Mouse (Mus musculus): ENCODE data around the gene Vinac1.
A peak's percentile ranks its signal among the peaks of the same experiment; 100 is the strongest.
"Not testable (repeated sequence)": the region's sequence is repeated elsewhere in the genome, so short reads cannot be mapped to it uniquely, and the experiment has no call there.

The Vinac1 gene

DNA sequence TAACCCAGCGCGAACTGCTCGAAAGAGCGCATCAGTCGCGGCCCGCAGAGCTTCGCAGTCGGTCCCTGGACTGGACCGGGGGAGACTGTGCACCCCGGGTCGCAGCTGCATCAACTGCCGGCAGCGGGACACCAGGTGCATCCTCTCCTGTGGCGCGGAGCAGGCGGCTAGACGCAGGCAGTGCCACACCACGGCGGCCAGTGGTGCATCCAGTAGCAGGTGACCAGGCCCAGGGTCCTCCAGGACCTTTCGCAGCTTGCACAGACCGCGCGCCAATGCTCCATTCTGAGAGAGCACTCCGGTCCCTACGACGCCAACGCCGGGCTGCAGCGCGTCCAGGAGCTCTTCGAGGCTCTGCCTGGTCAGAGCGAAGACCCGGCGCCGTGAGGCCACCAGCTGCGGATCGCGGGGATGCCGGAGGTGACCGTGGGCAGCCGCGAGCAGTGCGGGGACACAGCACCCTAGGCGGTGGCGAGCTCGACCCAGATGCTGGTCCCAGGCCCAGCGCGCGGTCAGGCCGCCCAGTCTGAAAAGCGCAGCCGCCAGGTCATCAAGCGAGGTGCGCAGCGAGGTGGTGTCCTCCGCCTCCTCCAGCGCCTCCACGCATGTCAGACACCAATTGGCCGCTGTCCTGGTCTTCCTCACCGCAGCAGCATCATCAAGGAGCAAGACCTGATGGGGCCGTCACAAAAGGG lies 8.9 kb downstream of the Vinac1 start:
- DNase-seq (ENCODE audit: low spot score), result peak; percentile 70

GRCm38 (mm10) chr2:129038426-129038936 lies 9.5 kb downstream of the Vinac1 start:
- DNase-seq (ENCODE audit: low spot score), result peak; percentile 10

GRCm38 (mm10) chr2:129035381-129035780 lies 12.6 kb downstream of the Vinac1 start:
- DNase-seq (ENCODE audit: low spot score), result no peak

DNA sequence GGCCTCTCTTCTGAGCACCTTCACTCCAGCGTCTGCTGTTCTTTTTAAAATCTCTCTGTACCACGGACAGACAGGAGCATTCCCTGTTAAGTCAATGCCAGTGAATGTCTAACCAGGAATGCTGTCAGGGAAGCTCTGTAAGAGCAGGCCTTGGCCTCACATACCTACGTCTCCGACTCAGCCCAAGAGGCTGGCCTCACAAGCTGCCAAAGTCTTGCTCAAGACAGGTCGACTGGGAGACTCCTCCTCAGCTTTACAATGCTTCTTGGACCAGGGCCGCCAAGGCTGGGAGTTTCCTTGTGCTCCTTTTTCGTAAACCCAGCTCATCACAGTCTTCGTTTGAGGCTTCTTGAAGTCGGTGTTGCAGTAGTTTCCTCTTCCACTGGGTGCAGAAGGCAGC lies 23.2 kb downstream of the Vinac1 start:
- DNase-seq (ENCODE audit: low spot score), result no peak

DNA sequence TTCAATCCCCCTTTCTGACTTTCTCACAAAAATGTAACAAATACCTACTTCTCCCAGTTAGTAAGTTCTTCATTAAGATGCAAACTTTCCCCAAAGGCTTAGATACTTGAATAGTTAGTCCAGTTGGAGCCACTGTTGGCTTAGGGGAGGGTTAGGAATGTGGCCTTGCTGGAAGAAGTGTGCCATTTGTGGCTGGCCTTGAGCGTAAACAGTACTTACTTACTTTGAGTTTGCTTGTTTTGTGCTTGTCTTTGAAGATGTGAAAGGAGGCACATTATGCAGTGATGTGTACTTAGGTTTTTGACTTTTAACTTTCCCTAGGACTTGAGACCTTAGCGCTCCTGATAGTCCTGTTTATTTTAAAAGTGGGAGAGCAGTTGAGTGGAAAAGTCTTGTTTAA lies 27.9 kb downstream of the Vinac1 start:
- DNase-seq (ENCODE audit: low spot score), result no peak

GRCm38 (mm10) chr2:129008867-129009266 lies 39.1 kb downstream of the Vinac1 start:
- not testable (repeated sequence) for DNase-seq (ENCODE audit: low spot score)

DNA sequence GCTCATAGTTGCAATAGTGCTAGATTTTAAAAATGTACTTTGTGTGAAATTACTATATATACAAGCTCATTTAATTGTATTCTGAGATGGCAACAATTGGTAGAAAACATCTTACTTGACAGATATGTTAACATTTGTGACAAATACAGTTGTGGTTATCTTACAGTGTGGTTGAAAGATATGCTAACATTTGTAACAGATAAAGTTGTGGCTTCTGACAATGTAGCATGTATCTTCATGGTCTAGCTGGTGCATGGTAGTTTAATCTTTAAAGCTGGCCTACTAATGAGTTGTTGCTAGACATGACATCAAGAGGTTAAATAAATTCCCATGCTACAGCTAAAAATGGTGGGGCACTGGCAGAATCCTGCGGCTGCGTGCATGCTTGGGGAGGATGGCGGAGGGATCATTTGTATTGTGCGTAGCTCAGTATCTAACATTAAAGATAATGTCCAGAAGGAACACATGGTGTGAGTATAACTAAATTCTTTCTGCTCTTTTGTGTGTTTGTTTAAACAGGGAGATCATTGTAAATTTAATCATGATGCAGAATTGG lies 41.7 kb downstream of the Vinac1 start:
- peak; percentile 7 for DNase-seq (ENCODE audit: low spot score)

GRCm38 (mm10) chr2:129004872-129005271 lies 43.1 kb downstream of the Vinac1 start:
- DNase-seq (ENCODE audit: low spot score), result no peak

- no peak for DNase-seq (ENCODE audit: low spot score)
Measured at GRCm38 (mm10) chr2:128984746-128985145, 63.2 kb downstream of the Vinac1 start.

DNA sequence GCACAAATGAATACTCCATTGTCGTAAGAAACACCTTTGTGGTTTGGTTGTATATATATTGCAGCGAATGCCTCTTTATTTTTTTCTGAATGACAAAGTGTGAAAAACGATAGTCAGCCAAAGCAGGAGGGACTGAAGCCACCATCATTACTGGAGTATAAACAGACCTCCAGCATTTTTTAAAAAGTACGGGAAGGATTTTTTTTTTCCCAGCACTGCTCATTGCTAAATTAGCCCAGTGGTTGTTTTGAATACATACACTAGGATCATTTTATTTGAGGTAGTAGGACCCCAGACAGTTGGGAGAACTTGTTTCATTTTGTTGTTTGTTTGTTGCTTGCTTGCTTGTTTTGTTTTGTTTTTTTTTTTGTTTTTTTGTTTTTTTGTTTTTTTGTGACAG lies 72.4 kb downstream of the Vinac1 start:
- DNase-seq (ENCODE audit: low spot score), result no peak

Measured in MN1 (cell line).